Mouse (Mus musculus): ENCODE measurements around the gene Olfr1449.
"Not testable (repeated sequence)": the region's sequence is repeated elsewhere in the genome, so short reads cannot be mapped to it uniquely, and the experiment has no call there.

Gene Olfr1449

GRCm38 (mm10) chr19:12930540-12930939, at the start of gene Olfr1449:
Gene Olfr1449 (plus strand): TSS chr19:12930840.
- no peak for DNase-seq (ENCODE audit: low read depth in 1 of 2, low spot score in 2 of 2)

GRCm38 (mm10) chr19:12883555-12883954, 47.1 kb upstream of the Olfr1449 start, which contains the start of gene Olfr1445:
Gene Olfr1445 (plus strand): TSS chr19:12883855.
- no peak for DNase-seq (ENCODE audit: low read depth in 1 of 2, low spot score in 2 of 2)

- no peak for DNase-seq (ENCODE audit: low read depth in 1 of 2, low spot score in 2 of 2)
These were observed 37.2 kb upstream of the Olfr1449 start, which contains the start of gene Olfr1446 for GRCm38 (mm10) chr19:12893424-12893823. Gene Olfr1446 (minus strand): TSS chr19:12893524.

GRCm38 (mm10) chr19:12903643-12904042, 27.0 kb upstream of the Olfr1449 start, which contains the start of gene Olfr1447:
Gene Olfr1447 (minus strand): TSS chr19:12903743.
- DNase-seq (ENCODE audit: low read depth in 1 of 2, low spot score in 2 of 2) = no peak

GRCm38 (mm10) chr19:12924319-12924718, 6.3 kb upstream of the Olfr1449 start, which contains the start of gene Olfr1448:
Gene Olfr1448 (minus strand): TSS chr19:12924419.
- no peak for DNase-seq (ENCODE audit: low read depth in 1 of 2, low spot score in 2 of 2)

- no peak for DNase-seq (ENCODE audit: low read depth in 1 of 2, low spot score in 2 of 2)
These were observed 19.3 kb downstream of the Olfr1449 start, which contains the start of gene Olfr1450 for GRCm38 (mm10) chr19:12949958-12950357. Gene Olfr1450 (plus strand): TSS chr19:12950258.

GRCm38 (mm10) chr19:12970082-12970481, 39.4 kb downstream of the Olfr1449 start:
- not testable (repeated sequence) for DNase-seq (ENCODE audit: low read depth in 1 of 2, low spot score in 2 of 2)

All from monocyte, adult 2 months (primary cell).